Mouse (Mus musculus) forebrain, postnatal 0 days (tissue): ENCODE data around the gene Arglu1. TPM values are rescaled to one million over a fixed set of nuclear protein-coding genes. Genes with fewer than 3 reads are reported as not detected.

Experiments
- ATAC-seq: fragments of 200-750 bp; cut with Nextera tagmentation; 2 replicates; pipeline ENCODE4 v1.8.0; 2017; ENCODE audit warnings: mild to moderate bottlenecking, moderate library complexity
- DNase-seq: peaks from one replicate; pipeline ENCODE4 v3.0.0-alpha.2; 2015
- H3K27ac ChIP-seq: fragments of 300-500 bp; sonication (generic); 2 replicates; pipeline ENCODE4 v1.5.1; 2014; ENCODE audit warnings: low read depth, mild to moderate bottlenecking, antibody characterized with exemption, low read length, moderate library complexity, mixed read lengths
- H3K27me3 ChIP-seq: fragments of 300-500 bp; sonication (generic); 2 replicates; pipeline ENCODE4 v1.6.1; 2014; ENCODE audit warnings: mild to moderate bottlenecking, low read length, mixed read lengths; ENCODE audit not compliant: insufficient read depth
- H3K36me3 ChIP-seq: fragments of 300-500 bp; sonication (generic); 2 replicates; pipeline ENCODE4 v1.6.1; 2014; ENCODE audit warnings: mild to moderate bottlenecking, moderate library complexity; ENCODE audit not compliant: insufficient read depth
- H3K4me1 ChIP-seq: fragments of 300-500 bp; sonication (generic); 2 replicates; pipeline ENCODE4 v1.6.1; 2014; ENCODE audit warnings: antibody characterized with exemption; ENCODE audit not compliant: insufficient read depth
- H3K4me2 ChIP-seq: fragments of 300-500 bp; sonication (generic); 2 replicates; pipeline ENCODE4 v1.6.1; 2014; ENCODE audit warnings: low read depth, mild to moderate bottlenecking, moderate library complexity
- H3K4me3 ChIP-seq: fragments of 300-500 bp; sonication (generic); 2 replicates; pipeline ENCODE4 v1.5.1; 2014; ENCODE audit warnings: low read depth, low read length, mixed read lengths
- H3K9ac ChIP-seq: fragments of 300-500 bp; sonication (generic); 2 replicates; pipeline ENCODE4 v1.6.1; 2014; ENCODE audit warnings: mild to moderate bottlenecking
- H3K9me3 ChIP-seq: fragments of 300-500 bp; sonication (generic); 2 replicates; pipeline ENCODE4 v1.6.1; 2016; ENCODE audit warnings: low read length
- CTCF ChIP-seq: sonication (generic); IDR thresholded peaks from 2 replicates; pipeline ENCODE4 v1.5.1; 2016; ENCODE audit warnings: antibody characterized with exemption, control low read depth, low read depth
- WGBS: fragments of 180-500 bp; shearing (Covaris S2); extraction: QIAGEN DNeasy Blood & Tissue Kit; methylation state at CpG from one replicate; pipeline ENCODE4 v1.1.7; 2014; 5-methylcytosine and 5-hydroxymethylcytosine counted together
- microRNA-seq, 2 experiments: library from miRNA; unstranded; fragments of <30 nt; microRNA quantifications; one replicate each; pipeline ENCODE4; 2016
- polyA plus RNA-seq: library from polyadenylated mRNA; unstranded; fragments of >200 nt; fragmentation: Nextera tagmentation; extraction: Ambion mirVana; gene quantifications from 2 replicates; pipeline ENCODE4 v1.2.1, GENCODE M21; 2015
- total RNA-seq: library from RNA; depleted of rRNA; stranded (reverse); fragments of >200 nt; gene quantifications from 2 replicates; pipeline ENCODE4 v1.2.3, GENCODE M21; 2014; rRNA removed

Gene Arglu1
- total and polyA plus RNA-seq, 2 experiments from 2014 or later = 143 to 154 TPM

- Histone ChIP-seq H3K27ac (peak overlapping the region; percentile 84), H3K4me3 (no peak overlapping the region), H3K36me3 (peaks cover 21% of the 10 kb centered on the region), H3K9ac (no peak overlapping the region), H3K27me3 (no peaks in the 10 kb centered on the region), H3K4me2 (0 out of 2 replicates have a peak overlapping the region, but pooled peaks have one; percentile 22), H3K9me3 (no peaks in the 10 kb centered on the region), H3K4me1 (peaks cover 40% of the 10 kb centered on the region)
- ATAC-seq (peak; percentile 42), DNase-seq (peak; percentile 70)
- TF ChIP-seq CTCF = no peak
- WGBS = 40% methylated on average over 12 of the region's 12 CpGs
Observed at GRCm38 (mm10) chr8:8622031-8622430, 68.3 kb downstream of the Arglu1 start.

GRCm38 (mm10) chr8:8621236-8621917 is 68.9 kb downstream of the Arglu1 start:
- no peaks in the 10 kb centered on the region for H3K9me3 ChIP-seq
- peak; percentile 85 for DNase-seq
- peaks cover 40% of the 10 kb centered on the region for H3K4me1 ChIP-seq
- H3K4me2 ChIP-seq = peak overlapping the region; percentile 37
- 53% methylated on average over 16 of the region's 16 CpGs for WGBS
- TF ChIP-seq CTCF = no peak
- H3K4me3 ChIP-seq = no peak overlapping the region
- peaks cover 25% of the 10 kb centered on the region for H3K36me3 ChIP-seq
- peak overlapping the region; percentile 84 for H3K27ac ChIP-seq
- no peak overlapping the region for H3K9ac ChIP-seq
- peak; percentile 76 for ATAC-seq
- H3K27me3 ChIP-seq = no peaks in the 10 kb centered on the region

GRCm38 (mm10) chr8:8620536-8620935 is 69.8 kb downstream of the Arglu1 start:
- Histone ChIP-seq H3K4me3 (0 out of 2 replicates have a peak overlapping the region, but pooled peaks have one; percentile 12), H3K4me2 (peak overlapping the region; percentile 37), H3K27me3 (no peaks in the 10 kb centered on the region), H3K9me3 (no peaks in the 10 kb centered on the region), H3K36me3 (peaks cover 26% of the 10 kb centered on the region), H3K27ac (peak overlapping the region; percentile 84), H3K4me1 (peaks cover 40% of the 10 kb centered on the region), H3K9ac (0 out of 2 replicates have a peak overlapping the region, but pooled peaks have one; percentile 35)
- no peak for TF ChIP-seq CTCF
- DNase-seq = peak; percentile 50
- 77% methylated on average over 21 of the region's 21 CpGs for WGBS
- 0 out of 2 replicates have a peak, but pooled peaks have one; percentile 8 for ATAC-seq

GRCm38 (mm10) chr8:8619221-8620194 is 70.8 kb downstream of the Arglu1 start:
- H3K4me1 ChIP-seq = peaks cover 37% of the 10 kb centered on the region
- ATAC-seq = no peak
- peaks cover 26% of the 10 kb centered on the region for H3K36me3 ChIP-seq
- H3K4me2 ChIP-seq = peak overlapping the region; percentile 37
- 37% methylated on average over 19 of the region's 19 CpGs for WGBS
- H3K27me3 ChIP-seq = no peaks in the 10 kb centered on the region
- H3K4me3 ChIP-seq = peak overlapping the region; percentile 14; the same call in 1 of the 2 replicates
- no peak for TF ChIP-seq CTCF
- H3K9ac ChIP-seq = peak overlapping the region; percentile 35
- H3K27ac ChIP-seq = peak overlapping the region; percentile 84
- H3K9me3 ChIP-seq = no peaks in the 10 kb centered on the region
- peak; percentile 17 for DNase-seq

Small RNAs within 50 kb of the gene (microRNA-seq; reads per million reads assigned to microRNA genes)
- gene Mir7654 = 2.3 to 3.9 reads per million in 2 experiments

Other genes with a start within 250 kb of the Arglu1 start
- 50.9 and 53.5 TPM in 2 replicates for gene Efnb2, start 29.3 kb downstream of the Arglu1 start, total RNA-seq
- 29.5 and 29.6 TPM in 2 replicates for gene Efnb2, start 29.3 kb downstream of the Arglu1 start, polyA plus RNA-seq